In genomic region chr16:33062024-33062681, GRCm38 (mm10) we compare ENCODE assay signal across 7 mouse cellular contexts. TPM values are rescaled to one million over a fixed set of nuclear protein-coding genes. Genes with fewer than 3 reads are reported as not detected.
DNase-seq lines count a peak whose midpoint lies in the region; ATAC-seq and TF ChIP-seq lines count a peak whose summit lies in the region.

TSS of gene Lmln (plus strand) at chr16:33062521.

- intact Hi-C loops in left cerebral cortex, postnatal 4 days (cut with DNase I), result loop anchor here (10.0 kb wide), 1 partner anchor 93 kb away; no protein-coding TSS in a partner anchor

- H3K27ac ChIP-seq in intestine, postnatal 0 days (ENCODE audit: low read depth, low read length), result peak within 1 kb of the TSS; percentile 62
- H3K27ac ChIP-seq in midbrain, embryonic 12.5 days (replicated peaks), result peak within 1 kb of the TSS; percentile 78
- H3K27ac ChIP-seq in small intestine, adult 2 months (ENCODE audit: insufficient read depth, low read depth, low read length), result peak within 1 kb of the TSS; percentile 78

- peak; percentile 89 for DNase-seq in adrenal gland, adult 8-10 months
- DNase-seq in embryo, embryonic 9.5 days (ENCODE audit: extremely low spot score), result peak; percentile 93
- DNase-seq in gonadal fat pad, adult 2 months (ENCODE audit: low read depth), result peak; percentile 45
- peak; percentile 94 for DNase-seq in left cerebral cortex, postnatal 4 days

- H3K9me3 ChIP-seq in intestine, postnatal 0 days (ENCODE audit: control insufficient read depth), result no peaks in the 10 kb centered on the region
- no peaks in the 10 kb centered on the region for H3K9me3 ChIP-seq in midbrain, embryonic 12.5 days

- H3K4me1 ChIP-seq in intestine, postnatal 0 days (replicated peaks; ENCODE audit: control insufficient read depth, insufficient read depth, low read length), result 0 out of 2 replicates have a peak, but pooled peaks cover 8% of the 10 kb centered on the region
- H3K4me1 ChIP-seq in midbrain, embryonic 12.5 days, result peaks cover 44% of the 10 kb centered on the region
- H3K4me1 ChIP-seq in small intestine, adult 2 months (ENCODE audit: control insufficient read depth, insufficient read depth, insufficient read length, low read length), result peaks cover 14% of the 10 kb centered on the region; the same call in 1 of the 2 replicates

- H3K4me2 ChIP-seq in intestine, postnatal 0 days (replicated peaks; ENCODE audit: low read depth), result peak within 1 kb of the TSS; percentile 89
- H3K4me2 ChIP-seq in midbrain, embryonic 12.5 days (replicated peaks), result peak within 1 kb of the TSS; percentile 79

- peak; percentile 96 for ATAC-seq in intestine, postnatal 0 days
- ATAC-seq in midbrain, embryonic 12.5 days (ENCODE audit: low FRiP score, low read depth), result peak; percentile 98

- no peak for TF ChIP-seq CTCF in intestine, postnatal 0 days (IDR thresholded peaks at IDR 0.05; ENCODE audit: low read depth)
- no peak for TF ChIP-seq CTCF in small intestine, adult 2 months (IDR thresholded peaks at IDR 0.05; ENCODE audit: extremely low read depth, insufficient read length, insufficient replicate concordance, low read depth, low read length)

- TF ChIP-seq POLR2A in small intestine, adult 2 months (IDR thresholded peaks at IDR 0.05; ENCODE audit: low read depth, low read length), result peak; percentile 58; the same call in 1 of the 2 replicates

- WGBS in intestine, postnatal 0 days, result under 1% methylated on average over 51 of the region's 64 CpGs
- WGBS in midbrain, embryonic 12.5 days, result under 1% methylated on average over 62 of the region's 64 CpGs
- WGBS in small intestine, adult 2 months, result under 1% methylated on average over 64 of the region's 64 CpGs

- H3K27me3 ChIP-seq in intestine, postnatal 0 days (replicated peaks; ENCODE audit: control insufficient read depth, insufficient read depth, low read length), result no peaks in the 10 kb centered on the region
- H3K27me3 ChIP-seq in midbrain, embryonic 12.5 days, result no peaks in the 10 kb centered on the region
- no peaks in the 10 kb centered on the region for H3K27me3 ChIP-seq in small intestine, adult 2 months (ENCODE audit: control insufficient read depth, insufficient read depth, low read length)

- H3K9ac ChIP-seq in intestine, postnatal 0 days (ENCODE audit: low read depth, low read length), result peak within 1 kb of the TSS; percentile 57
- H3K9ac ChIP-seq in midbrain, embryonic 12.5 days (replicated peaks), result peak within 1 kb of the TSS; percentile 87

- H3K36me3 ChIP-seq in intestine, postnatal 0 days (ENCODE audit: control insufficient read depth, insufficient read depth), result peaks cover 35% of the 10 kb centered on the region
- H3K36me3 ChIP-seq in midbrain, embryonic 12.5 days, result peaks cover 42% of the 10 kb centered on the region
- peaks cover 10% of the 10 kb centered on the region for H3K36me3 ChIP-seq in small intestine, adult 2 months (ENCODE audit: control insufficient read depth, insufficient read depth, low read length)

- H3K4me3 ChIP-seq in intestine, postnatal 0 days (ENCODE audit: low read depth, low read length), result peak within 1 kb of the TSS; percentile 89
- peak within 1 kb of the TSS; percentile 90 for H3K4me3 ChIP-seq in midbrain, embryonic 12.5 days
- H3K4me3 ChIP-seq in small intestine, adult 2 months (ENCODE audit: low read depth, low read length), result peak within 1 kb of the TSS; percentile 89

RNA-seq across cellular contexts. Expression of gene Lmln, which starts in this region (rescaled TPM):
- 10 to 100 TPM; 11.7 to 39.2 (median 25.1) TPM for total RNA-seq in adrenal gland, adult 8-10 months (2022)
- polyA plus RNA-seq in gonadal fat pad, adult 2 months (2012; rRNA removed), result 3.5 and 6.1 TPM in 2 replicates
- polyA plus RNA-seq in intestine, postnatal 0 days (2015; fragmentation: Nextera tagmentation; extraction: Ambion mirVana), result 0.72 and 0.99 TPM in 2 replicates
- total RNA-seq in left cerebral cortex, postnatal 4 days (2021), result 10 to 100 TPM; 16.2 to 17.1 TPM
- 3.1 and 4.8 TPM in 2 replicates for polyA plus RNA-seq in midbrain, embryonic 12.5 days (2016; fragmentation: Nextera tagmentation; extraction: Ambion mirVana)
- polyA plus RNA-seq in small intestine, adult 2 months (2012; rRNA removed), result 1.1 and 1.7 TPM in 2 replicates

Comparison
In these comparisons a context has a peak if more than half of its experiments do, and no peak if none do; other contexts are left out.
1. Peak in every context shown above with its lines: DNase-seq, ATAC-seq, H3K4me3 ChIP-seq and H3K27ac ChIP-seq.
2. Peak in ATAC-seq, H3K4me3 ChIP-seq, H3K27ac ChIP-seq, H3K9ac ChIP-seq and H3K4me2 ChIP-seq in intestine, postnatal 0 days; RNA of the gene not detected or under 1 TPM.